ENCODE assay signal across 9 mouse cellular contexts in genomic region chr9:62847694-62848093, GRCm38 (mm10). TPM values are rescaled to one million over a fixed set of nuclear protein-coding genes. Genes with fewer than 3 reads are reported as not detected.
DNase-seq lines count a peak whose midpoint lies in the region; ATAC-seq and TF ChIP-seq lines count a peak whose summit lies in the region.
"Had no signal": no experiment of that assay in that cellular context is flagged by ENCODE, and none has a peak within 500 bp of the region (broad histone marks: within the 10 kb centered on the region; RNA-seq: fewer than 3 reads in every experiment).

No protein-coding gene starts in this region.

- DNase-seq in c-Kit-positive CD71-positive TER-119-negative erythroid progenitor cells, embryonic 14.5 days (ENCODE audit: low read depth) = peak; percentile 85
- peak; percentile 85 for DNase-seq in forebrain, embryonic 14.5 days (ENCODE audit: low spot score)
- peak; percentile 90 to 94 for DNase-seq in heart, postnatal 14 days
- DNase-seq in layer of hippocampus, adult 11-12 months (ENCODE audit: low spot score) = peak; percentile 92
- DNase-seq in lung, adult 18-20 months = peak; percentile 80 to 86
- DNase-seq in ovary, adult 18-20 months (ENCODE audit: low spot score) = peak; percentile 49
- DNase-seq in thymus, adult 2 months = peak; percentile 87

- peak; percentile 55 for ATAC-seq in forebrain, embryonic 14.5 days

- H3K27me3 ChIP-seq in ES-Bruce4 (ENCODE audit: control insufficient read depth, insufficient read depth, low read length, poor library complexity, severe bottlenecking) = no peaks in the 10 kb centered on the region
- H3K27me3 ChIP-seq in forebrain, embryonic 14.5 days (replicated peaks; ENCODE audit: control insufficient read depth, insufficient read depth, low read length) = no peaks in the 10 kb centered on the region
- no peaks in the 10 kb centered on the region for H3K27me3 ChIP-seq in thymus, adult 2 months (ENCODE audit: control insufficient read depth, insufficient read depth, low read length)
- H3K27me3 ChIP-seq: heart, embryonic 13.5 days had no signal

- TF ChIP-seq EP300 in ES-Bruce4 (IDR thresholded peaks at IDR 0.05; ENCODE audit: insufficient read depth, low read depth, low read length) = no peak

- intact Hi-C loops in heart, postnatal 14 days (cut with DNase I) = loop anchor here (1.0 to 10.0 kb wide), 3 partner anchors 131 to 757 kb away; partner anchors contain the start of genes Aagab and Iqch

- TF ChIP-seq POLR2A in ES-Bruce4 (IDR thresholded peaks at IDR 0.05; ENCODE audit: insufficient read depth, low read length) = no peak
- TF ChIP-seq POLR2A in thymus, adult 2 months (IDR thresholded peaks at IDR 0.05; ENCODE audit: control insufficient read depth, extremely low read depth, insufficient read depth, low read length, poor library complexity) = no peak

- no peak overlapping the region for H3K9ac ChIP-seq in ES-Bruce4 (ENCODE audit: low read depth, poor library complexity, severe bottlenecking)
- no peak overlapping the region for H3K9ac ChIP-seq in forebrain, embryonic 14.5 days (ENCODE audit: low read length)
- H3K9ac ChIP-seq: heart, embryonic 13.5 days had no signal

- H3K27ac ChIP-seq in ES-Bruce4 (ENCODE audit: insufficient read depth, low read length) = peak overlapping the region; percentile 21; the same call in 1 of the 2 replicates
- H3K27ac ChIP-seq in forebrain, embryonic 14.5 days (ENCODE audit: low read depth, low read length) = no peak overlapping the region
- H3K27ac ChIP-seq in thymus, adult 2 months (ENCODE audit: control insufficient read depth, insufficient read depth, low read length) = no peak overlapping the region
- H3K27ac ChIP-seq: heart, embryonic 13.5 days had no signal

- peaks cover 7% of the 10 kb centered on the region for H3K4me1 ChIP-seq in ES-Bruce4 (ENCODE audit: control insufficient read depth, insufficient read depth, low read length)
- H3K4me1 ChIP-seq in forebrain, embryonic 14.5 days (ENCODE audit: control insufficient read depth, insufficient read depth, low read length) = no peaks in the 10 kb centered on the region
- peaks cover 28% of the 10 kb centered on the region for H3K4me1 ChIP-seq in thymus, adult 2 months (replicated peaks; ENCODE audit: control insufficient read depth, insufficient read depth, low read length)

- TF ChIP-seq CTCF in ES-Bruce4 (IDR thresholded peaks at IDR 0.05; ENCODE audit: low read depth, low read length) = peak; percentile 100
- TF ChIP-seq CTCF in thymus, adult 2 months (IDR thresholded peaks at IDR 0.05; ENCODE audit: borderline replicate concordance, control insufficient read depth, extremely low read depth, insufficient read depth, low read length, poor library complexity) = peak; percentile 99

- WGBS in forebrain, embryonic 14.5 days = 4% methylated on average over 3 of the region's 3 CpGs
- WGBS in thymus, adult 2 months = 4% methylated on average over 3 of the region's 3 CpGs

- no peak overlapping the region for H3K4me3 ChIP-seq in ES-Bruce4 (ENCODE audit: low read depth, low read length)
- H3K4me3 ChIP-seq in forebrain, embryonic 14.5 days (ENCODE audit: low read depth, low read length) = no peak overlapping the region
- H3K4me3 ChIP-seq in thymus, adult 2 months (ENCODE audit: control insufficient read depth, insufficient read depth, low read length) = no peak overlapping the region
- H3K4me3 ChIP-seq: heart, embryonic 13.5 days had no signal

- no peak overlapping the region for H3K4me2 ChIP-seq in forebrain, embryonic 14.5 days (ENCODE audit: low read length)
- H3K4me2 ChIP-seq: heart, embryonic 13.5 days had no signal

- H3K9me3 ChIP-seq in ES-Bruce4 (replicated peaks; ENCODE audit: control insufficient read depth, insufficient read depth, low read length, poor library complexity, severe bottlenecking) = no peaks in the 10 kb centered on the region
- no peaks in the 10 kb centered on the region for H3K9me3 ChIP-seq in forebrain, embryonic 14.5 days (replicated peaks; ENCODE audit: control insufficient read depth, low read length)
- H3K9me3 ChIP-seq: heart, embryonic 13.5 days had no signal

- H3K36me3 ChIP-seq in ES-Bruce4 (ENCODE audit: control insufficient read depth, insufficient read depth, low read length, poor library complexity, severe bottlenecking) = no peaks in the 10 kb centered on the region
- H3K36me3 ChIP-seq in forebrain, embryonic 14.5 days (ENCODE audit: control insufficient read depth, insufficient read depth, low read length) = no peaks in the 10 kb centered on the region
- H3K36me3 ChIP-seq in thymus, adult 2 months (ENCODE audit: control insufficient read depth, insufficient read depth, low read length) = no peaks in the 10 kb centered on the region

RNA-seq across cellular contexts. Expression of gene Cln6, which starts 9.1 kb away (rescaled TPM):
- polyA plus RNA-seq in ES-Bruce4 (2011; ENCODE audit: insufficient read depth, insufficient read length, low read depth, missing spikeins) = 91.1 and 93.8 TPM in 2 replicates
- polyA plus RNA-seq in forebrain, embryonic 14.5 days (2014; fragmentation: Nextera tagmentation; extraction: Ambion mirVana) = 3.8 and 4.9 TPM in 2 replicates
- total RNA-seq in heart, postnatal 14 days (2021) = 10 to 100 TPM; 16.0 to 17.0 TPM
- 83.6 and 106 TPM in 2 replicates for polyA plus RNA-seq in thymus, adult 2 months (2012; rRNA removed)

RNA-seq across cellular contexts. Expression of gene Calml4, which starts 10.2 kb away (rescaled TPM):
- 11.7 and 16.7 TPM in 2 replicates for polyA plus RNA-seq in ES-Bruce4 (2011; ENCODE audit: insufficient read depth, insufficient read length, low read depth, missing spikeins)
- polyA plus RNA-seq in forebrain, embryonic 14.5 days (2014; fragmentation: Nextera tagmentation; extraction: Ambion mirVana) = 12.0 and 12.9 TPM in 2 replicates
- 1 to 10 TPM; 2.4 to 2.9 TPM for total RNA-seq in heart, postnatal 14 days (2021)
- 0.99 and 1.9 TPM in 2 replicates for polyA plus RNA-seq in thymus, adult 2 months (2012; rRNA removed)

RNA-seq across cellular contexts. Expression of gene Fem1b, which starts 36.0 kb away (rescaled TPM):
- polyA plus RNA-seq in ES-Bruce4 (2011; ENCODE audit: insufficient read depth, insufficient read length, low read depth, missing spikeins) = 189 and 201 TPM in 2 replicates
- polyA plus RNA-seq in forebrain, embryonic 14.5 days (2014; fragmentation: Nextera tagmentation; extraction: Ambion mirVana) = 57.8 and 60.8 TPM in 2 replicates
- total RNA-seq in heart, postnatal 14 days (2021) = 10 to 100 TPM; 24.8 to 25.9 TPM
- 15.3 and 20.5 TPM in 2 replicates for polyA plus RNA-seq in thymus, adult 2 months (2012; rRNA removed)

Comparison
In these comparisons a context has a peak if more than half of its experiments do, and no peak if none do; other contexts are left out.
1. RNA of gene Cln6, which starts 9.1 kb away (polyA plus RNA-seq): 91.1 to 93.8 TPM in ES-Bruce4 and 83.6 to 106 TPM in thymus, adult 2 months; 3.8 to 4.9 TPM in forebrain, embryonic 14.5 days; every median in the first group is over 10 times any median in the second.
2. Peak in every context shown above with its lines, with median percentiles within 50 percentile points of each other: DNase-seq.